Mouse (Mus musculus) Patski (cell line): ENCODE data around the gene 4930432M17Rik. TPM values are rescaled to one million over a fixed set of nuclear protein-coding genes. Genes with fewer than 3 reads are reported as not detected.
A peak's percentile ranks its signal among the peaks of the same experiment; 100 is the strongest.

Experiments
- ATAC-seq: fragments of 100-300 bp; one replicate; pipeline ENCODE4 v1.8.0; 2021
- CTCF ChIA-PET: fragments of 350-600 bp; sonication (Branson Sonifier 250); formaldehyde crosslinking; loops from one replicate; lab custom pipeline; 2022; ENCODE audit warnings: inconsistent platforms; lab: Charles Lee
- POLR2A ChIA-PET: fragments of 350-600 bp; sonication (Branson Sonifier 250); formaldehyde crosslinking; loops from one replicate; lab custom pipeline; 2022; ENCODE audit warnings: antibody characterized with exemption, inconsistent platforms; lab: Charles Lee
- DNase-seq: peaks from one replicate; pipeline ENCODE4 v3.0.0-alpha.2; 2011; ENCODE audit warnings: low read depth, low spot score
- H3K27me3 ChIP-seq: fragments of 371-371 bp; one replicate; pipeline ENCODE4 v1.5.1; 2021
- CTCF ChIP-seq: fragments of 100-300 bp; IDR thresholded peaks from one replicate; pipeline ENCODE4 v1.5.1; 2021
- in situ Hi-C: fragments of 300-500 bp; cut with MboI; formaldehyde crosslinking; loops from 3 replicates; pipeline ENCODE4 v1.11.1; 2018; ENCODE audit warnings: low pct_unique_long_range_greater_than_20kb, mixed read lengths
- polyA plus RNA-seq: library from polyadenylated mRNA; unstranded; gene quantifications from one replicate; pipeline ENCODE4 v1.2.3, GENCODE M21; 2021

Gene 4930432M17Rik
- polyA plus RNA-seq, 1 experiment from 2014 or later: not detected

GRCm38 (mm10) chr3:121684963-121685362, 14.4 kb downstream of the 4930432M17Rik start:
- in situ Hi-C loops: loop anchor here (5.0 kb wide), 1 partner anchor 37 kb away; the partner anchor contains the start of gene F3
- ChIA-PET POLR2A (interaction anchor here (0.8 to 1.7 kb wide), 5 partner anchors 8 to 69 kb away, joined by 3 to 5 read pairs (median 5); no protein-coding TSS in a partner anchor), CTCF (interaction anchor here (0.7 to 4.3 kb wide), 14 partner anchors 10 to 70 kb away, joined by 3 to 27 read pairs (median 4); no protein-coding TSS in a partner anchor)
- ATAC-seq (no peak), DNase-seq (no peak)
- TF ChIP-seq CTCF: no peak
- H3K27me3 ChIP-seq: no peaks in the 10 kb centered on the region

GRCm38 (mm10) chr3:121685985-121686384, 15.4 kb downstream of the 4930432M17Rik start:
- no peaks in the 10 kb centered on the region for H3K27me3 ChIP-seq
- DNase-seq (no peak), ATAC-seq (no peak)
- POLR2A ChIA-PET: interaction anchor here (0.5 to 2.4 kb wide), 9 partner anchors 8 to 109 kb away, joined by 3 to 7 read pairs (median 5); partner anchors contain the start of gene F3
- TF ChIP-seq CTCF: no peak
- in situ Hi-C loops: loop anchor here (5.0 kb wide), 1 partner anchor 36 kb away; the partner anchor contains the start of gene F3
- CTCF ChIA-PET: interaction anchor here (0.9 to 4.3 kb wide), 10 partner anchors 13 to 51 kb away, joined by 3 to 27 read pairs (median 4); no protein-coding TSS in a partner anchor

- ChIA-PET CTCF (interaction anchor here (1.2 to 4.3 kb wide), 8 partner anchors 12 to 51 kb away, joined by 4 to 27 read pairs (median 7); no protein-coding TSS in a partner anchor), POLR2A (interaction anchor here (0.7 to 2.4 kb wide), 7 partner anchors 8 to 37 kb away, joined by 3 to 7 read pairs (median 3); partner anchors contain the start of gene F3)
- TF ChIP-seq CTCF: no peak
- no peaks in the 10 kb centered on the region for H3K27me3 ChIP-seq
- ATAC-seq (peak; percentile 77), DNase-seq (peak; percentile 100)
- in situ Hi-C loops: loop anchor here (5.0 kb wide), 1 partner anchor 36 kb away; the partner anchor contains the start of gene F3
These were observed 15.9 kb downstream of the 4930432M17Rik start for GRCm38 (mm10) chr3:121686408-121686911.

GRCm38 (mm10) chr3:121687741-121688140, 17.2 kb downstream of the 4930432M17Rik start:
- ChIA-PET CTCF (interaction anchor here (1.0 to 4.3 kb wide), 5 partner anchors 11 to 129 kb away, joined by 3 to 27 read pairs (median 4); no protein-coding TSS in a partner anchor), POLR2A (interaction anchor here (0.9 to 2.4 kb wide), 5 partner anchors 10 to 49 kb away, joined by 3 to 7 read pairs (median 4); no protein-coding TSS in a partner anchor)
- H3K27me3 ChIP-seq: no peaks in the 10 kb centered on the region
- in situ Hi-C loops: loop anchor here (5.0 kb wide), 1 partner anchor 35 kb away; the partner anchor contains the start of gene F3
- ATAC-seq: no peak
- no peak for DNase-seq
- no peak for TF ChIP-seq CTCF

- no peaks in the 10 kb centered on the region for H3K27me3 ChIP-seq
- in situ Hi-C loops: loop anchor here (5.0 kb wide), 1 partner anchor 33 kb away; the partner anchor contains the start of gene F3
- no peak for DNase-seq
- no peak for TF ChIP-seq CTCF
- ChIA-PET POLR2A (no interaction called here), CTCF (interaction anchor here (2.2 kb wide), 1 partner anchor 14 kb away, joined by 4 read pairs; no protein-coding TSS in a partner anchor)
- ATAC-seq: no peak
These were observed 18.5 kb downstream of the 4930432M17Rik start for GRCm38 (mm10) chr3:121689029-121689428.

GRCm38 (mm10) chr3:121689697-121690096, 19.1 kb downstream of the 4930432M17Rik start:
- ATAC-seq (no peak), DNase-seq (no peak)
- ChIA-PET POLR2A (interaction anchor here (0.9 kb wide), 1 partner anchor 8 kb away, joined by 3 read pairs; no protein-coding TSS in a partner anchor), CTCF (interaction anchor here (1.3 kb wide), 1 partner anchor 117 kb away, joined by 3 read pairs; no protein-coding TSS in a partner anchor)
- in situ Hi-C loops: loop anchor here (5.0 kb wide), 1 partner anchor 33 kb away; the partner anchor contains the start of gene F3
- no peak for TF ChIP-seq CTCF
- H3K27me3 ChIP-seq: no peaks in the 10 kb centered on the region

GRCm38 (mm10) chr3:121693001-121693730, 22.6 kb downstream of the 4930432M17Rik start:
- ATAC-seq (no peak), DNase-seq (no peak)
- no peaks in the 10 kb centered on the region for H3K27me3 ChIP-seq
- in situ Hi-C loops: no loop called here
- ChIA-PET POLR2A (no interaction called here), CTCF (no interaction called here)
- no peak for TF ChIP-seq CTCF

- DNase-seq (no peak), ATAC-seq (no peak)
- in situ Hi-C loops: no loop called here
- TF ChIP-seq CTCF: no peak
- ChIA-PET POLR2A (no interaction called here), CTCF (no interaction called here)
- no peaks in the 10 kb centered on the region for H3K27me3 ChIP-seq
These were observed 23.2 kb downstream of the 4930432M17Rik start for GRCm38 (mm10) chr3:121693746-121694145.

GRCm38 (mm10) chr3:121697169-121697568, 26.6 kb downstream of the 4930432M17Rik start:
- POLR2A ChIA-PET: interaction anchor here (0.6 to 2.5 kb wide), 7 partner anchors 11 to 330 kb away, joined by 3 to 8 read pairs (median 4); no protein-coding TSS in a partner anchor
- TF ChIP-seq CTCF: no peak
- no peaks in the 10 kb centered on the region for H3K27me3 ChIP-seq
- CTCF ChIA-PET: interaction anchor here (1.2 to 4.6 kb wide), 13 partner anchors 11 to 130 kb away, joined by 3 to 27 read pairs (median 5); partner anchors contain the start of gene F3
- DNase-seq (peak; percentile 97), ATAC-seq (peak; percentile 52)
- in situ Hi-C loops: no loop called here
